Mouse (Mus musculus): ENCODE results near the gene Umad1.
A peak's percentile ranks its signal among the peaks of the same experiment; 100 is the strongest.

Umad1 gene

DNA sequence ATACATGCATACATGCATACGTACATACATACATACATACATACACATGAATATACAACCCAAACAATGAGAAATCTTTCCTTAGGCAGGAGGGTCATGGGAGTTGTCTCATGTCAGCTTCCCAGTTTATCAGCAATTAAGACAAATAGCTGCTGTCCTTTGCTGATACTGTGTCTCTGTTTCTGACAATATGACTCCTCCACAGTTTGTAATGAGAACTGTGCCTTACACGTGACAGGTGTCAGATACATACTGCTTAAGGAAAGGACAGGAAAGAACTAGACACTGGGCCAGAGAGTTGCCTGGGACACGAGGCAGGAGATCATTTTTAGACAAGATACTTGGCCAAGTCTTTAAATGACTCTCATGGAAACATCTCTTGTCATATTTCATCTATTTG lies 215.2 kb downstream of the Umad1 start:
- no peak for DNase-seq (ENCODE audit: low spot score in 2 of 2)

- no peak for DNase-seq (ENCODE audit: low spot score in 2 of 2)
These were observed 215.7 kb downstream of the Umad1 start for GRCm38 (mm10) chr6:8474820-8475219.

- no peak for DNase-seq (ENCODE audit: low spot score in 2 of 2)
These were observed 220.1 kb downstream of the Umad1 start for GRCm38 (mm10) chr6:8479176-8479575.

DNA sequence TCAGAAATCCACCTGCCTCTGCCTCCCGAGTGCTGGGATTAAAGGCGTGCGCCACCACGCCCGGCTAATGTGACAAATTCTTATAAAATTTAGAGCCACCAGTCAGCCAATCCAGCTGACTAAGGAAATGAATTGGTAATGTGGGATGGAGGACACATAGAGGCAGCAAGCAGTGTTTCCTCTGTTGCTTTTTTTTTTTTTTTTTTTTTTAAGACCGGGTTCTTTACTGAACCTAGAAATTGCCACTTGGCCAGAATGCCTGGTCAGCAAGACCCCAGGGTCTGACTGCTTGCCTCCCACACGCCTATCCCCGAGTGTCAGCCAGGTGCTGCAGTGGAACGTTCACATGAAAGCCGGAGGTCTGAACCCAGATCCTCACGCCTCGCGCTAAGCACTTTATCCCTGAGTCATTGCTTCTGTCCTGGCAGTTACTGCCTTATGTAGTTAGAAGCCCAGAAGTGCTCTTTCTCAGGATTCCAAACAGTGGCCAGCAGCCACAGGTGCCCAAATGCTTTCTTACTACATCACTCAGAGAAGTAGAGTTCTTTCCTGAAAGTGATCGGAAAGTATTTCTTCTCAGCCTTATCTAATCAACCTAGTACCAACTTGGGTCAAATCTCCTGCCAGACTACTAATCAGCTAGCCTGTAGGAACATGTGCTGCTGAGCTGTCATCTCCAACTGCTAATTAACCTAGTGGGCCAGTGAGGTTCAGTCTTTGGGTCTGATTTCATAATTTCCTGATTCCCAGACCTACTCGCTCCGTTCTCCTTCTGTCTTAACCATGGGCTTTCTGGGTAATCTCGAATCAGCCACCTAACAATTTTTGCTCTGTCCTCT lies 225.6 kb downstream of the Umad1 start:
- peak in 1 of 2 experiments; percentile 16 for DNase-seq (ENCODE audit: low spot score in 2 of 2)

DNA sequence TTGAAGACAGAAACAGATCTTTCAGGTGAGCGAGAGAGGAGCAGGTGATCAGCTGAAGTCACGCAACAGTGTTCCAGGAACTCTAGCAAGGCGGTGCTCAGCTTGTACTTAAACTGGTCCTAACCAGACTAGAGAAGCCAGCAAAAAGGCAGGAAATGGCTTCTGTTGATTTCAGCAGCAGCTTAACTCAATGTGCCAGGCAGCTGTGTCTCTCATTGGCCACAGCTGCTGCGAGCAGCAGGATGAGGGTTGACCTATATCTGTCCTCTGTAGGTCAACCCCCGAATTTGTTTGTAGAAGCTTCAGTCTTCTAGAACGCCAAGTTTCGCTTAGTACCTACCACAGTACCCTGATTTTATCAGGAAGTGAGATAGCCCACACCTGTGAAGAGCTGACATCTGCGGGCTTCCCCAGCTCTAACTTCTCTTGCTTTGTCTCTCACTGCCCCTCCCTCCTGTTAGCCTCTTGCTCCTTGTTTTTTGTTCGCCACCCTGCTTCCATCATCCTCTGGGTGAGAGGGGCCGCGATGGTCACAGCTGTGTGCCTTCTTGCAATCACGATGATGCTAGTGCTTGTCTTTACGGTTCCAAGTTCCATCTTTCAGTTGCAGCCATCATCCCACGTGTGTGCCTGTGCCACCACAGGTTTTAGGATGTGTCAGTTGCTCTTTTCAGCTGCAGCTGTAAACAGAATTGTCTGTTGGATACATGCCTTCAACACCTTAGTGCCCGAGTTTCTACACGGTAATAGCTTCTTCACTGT lies 226.5 kb downstream of the Umad1 start:
- peak; percentile 42 to 63 for DNase-seq (ENCODE audit: low spot score in 2 of 2)

- peak in 1 of 2 experiments; percentile 35 for DNase-seq (ENCODE audit: low spot score in 2 of 2)
These were observed 227.4 kb downstream of the Umad1 start for GRCm38 (mm10) chr6:8486391-8487043.

DNA sequence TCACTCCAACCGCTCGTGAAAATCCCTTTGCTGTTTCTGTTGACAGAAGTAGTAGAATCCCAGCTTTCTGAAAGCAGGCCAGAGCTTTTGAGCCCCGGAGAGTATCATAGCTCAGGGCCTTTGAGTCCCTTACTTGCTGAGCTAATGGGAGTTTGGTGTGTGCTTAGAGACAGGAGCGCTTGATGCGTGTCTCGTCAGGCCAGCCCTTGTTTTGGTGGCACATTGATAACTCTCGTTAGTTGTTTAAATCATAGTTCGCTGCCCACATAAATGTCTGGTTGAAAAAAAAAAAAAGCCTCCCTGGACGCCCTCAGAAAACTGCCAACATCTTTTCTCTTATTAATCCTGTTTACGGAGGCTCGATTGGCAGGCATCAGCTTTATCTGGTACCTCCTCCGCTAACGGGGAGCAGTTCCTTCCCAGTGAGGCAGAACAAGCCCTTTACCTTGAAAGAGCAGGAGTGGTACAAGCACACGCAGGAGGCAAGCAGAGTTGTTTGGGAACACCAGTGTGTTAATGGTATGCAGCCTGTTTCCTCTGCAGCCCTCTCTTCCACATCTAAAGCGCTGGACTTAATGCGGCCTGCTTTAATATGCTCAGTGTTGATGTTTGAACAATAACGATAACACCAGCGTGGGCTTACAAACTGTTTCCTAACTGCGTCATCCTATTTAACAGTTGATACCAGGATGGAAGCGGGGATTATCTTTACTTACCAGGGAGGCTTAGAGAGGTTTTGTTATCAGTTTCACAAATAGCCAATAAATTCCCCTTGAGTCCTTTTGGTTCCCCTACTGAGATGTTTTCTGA lies 228.2 kb downstream of the Umad1 start:
- DNase-seq (ENCODE audit: low spot score in 2 of 2): peak; percentile 33 to 48

DNA sequence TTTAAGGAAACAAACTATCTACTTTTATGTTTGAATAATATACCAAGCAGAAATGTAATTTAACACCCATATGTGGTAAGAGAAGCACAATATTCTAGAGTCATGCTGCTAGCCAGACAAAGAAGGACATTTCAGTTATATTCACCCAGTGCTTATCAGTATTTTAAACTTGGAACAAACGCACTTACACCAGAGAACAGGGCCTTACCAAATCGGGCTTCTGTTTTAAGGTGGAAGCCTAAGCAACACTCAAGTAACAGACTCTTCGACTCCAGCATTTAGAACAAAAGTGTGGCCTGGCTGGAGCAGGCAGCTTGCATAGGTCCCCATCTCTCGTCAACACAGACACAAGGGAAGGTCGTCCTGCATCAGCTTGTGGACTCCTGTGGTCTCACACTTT lies 229.2 kb downstream of the Umad1 start:
- no peak for DNase-seq (ENCODE audit: low spot score in 2 of 2)

DNA sequence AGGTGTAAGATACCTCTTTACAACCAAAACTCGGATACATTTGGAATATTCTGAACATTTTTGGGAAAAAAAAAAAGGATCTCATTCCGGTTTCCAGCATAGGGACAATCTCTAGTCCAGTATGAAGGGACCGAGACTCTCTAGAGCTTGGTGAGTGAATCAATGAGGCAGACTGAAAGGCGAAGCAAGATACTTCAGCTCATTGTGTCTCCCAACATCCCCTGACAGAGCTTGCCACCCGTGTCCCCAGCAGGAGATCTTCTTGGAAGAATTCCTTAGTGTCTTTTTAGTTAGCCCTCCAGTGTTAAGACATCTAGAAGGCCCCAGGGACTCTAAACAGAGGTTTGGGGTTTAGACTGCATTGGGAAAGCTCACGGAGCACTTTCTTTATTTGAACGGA lies 230.2 kb downstream of the Umad1 start:
- no peak for DNase-seq (ENCODE audit: low spot score in 2 of 2)

DNA sequence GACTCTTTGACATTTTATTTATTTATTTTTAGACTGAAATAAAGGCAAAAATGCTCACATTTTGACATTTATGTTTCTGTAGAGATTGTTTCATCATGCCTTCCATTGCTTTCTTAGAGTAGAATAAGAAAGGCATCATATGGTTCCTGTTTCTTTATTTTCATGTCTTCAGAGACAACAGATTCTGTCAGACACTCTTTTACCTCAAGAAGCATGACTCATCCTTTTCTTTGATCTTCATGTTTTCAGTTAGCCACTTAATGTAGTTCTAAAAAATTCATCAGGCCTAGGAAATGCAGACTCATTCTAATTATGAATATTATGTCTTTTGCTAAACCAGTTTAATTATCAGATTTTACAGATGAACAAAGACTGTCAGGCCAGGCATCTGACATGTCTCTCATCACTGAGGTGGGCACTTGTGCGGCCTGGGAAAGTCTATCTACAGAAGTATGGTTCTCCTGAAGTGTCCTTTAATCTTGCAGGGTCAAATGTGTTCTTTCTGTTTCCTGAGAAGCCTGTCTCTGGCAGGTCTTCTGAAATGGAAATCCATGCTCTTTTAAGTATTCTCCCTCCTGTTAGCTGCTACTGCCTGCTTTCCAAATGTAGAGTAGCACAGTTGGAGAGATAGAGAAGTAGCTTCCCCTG lies 231.0 kb downstream of the Umad1 start:
- no peak for DNase-seq (ENCODE audit: low spot score in 2 of 2)

DNA sequence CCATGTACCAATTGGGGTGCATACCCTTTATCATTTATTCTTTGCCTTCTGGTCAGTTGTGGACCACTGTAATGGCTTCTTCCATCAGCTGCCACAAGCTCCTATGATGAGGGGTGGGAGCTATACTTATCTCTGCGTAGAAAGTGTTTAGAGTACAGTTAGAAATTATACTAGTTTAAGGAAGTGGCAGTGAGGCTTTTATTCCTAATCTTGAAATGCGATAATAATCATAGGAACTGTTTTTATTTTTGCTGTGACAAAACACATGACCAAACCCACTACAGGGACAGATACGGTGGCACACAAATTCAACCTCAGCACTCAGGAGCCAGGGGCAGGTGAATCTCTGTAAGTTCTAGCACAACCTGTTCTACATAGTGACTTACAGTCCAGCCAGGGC lies 233.2 kb downstream of the Umad1 start:
- DNase-seq (ENCODE audit: low spot score in 2 of 2): no peak

- peak in 1 of 2 experiments; percentile 3 for DNase-seq (ENCODE audit: low spot score in 2 of 2)
These were observed 236.2 kb downstream of the Umad1 start for GRCm38 (mm10) chr6:8495109-8495826.

DNA sequence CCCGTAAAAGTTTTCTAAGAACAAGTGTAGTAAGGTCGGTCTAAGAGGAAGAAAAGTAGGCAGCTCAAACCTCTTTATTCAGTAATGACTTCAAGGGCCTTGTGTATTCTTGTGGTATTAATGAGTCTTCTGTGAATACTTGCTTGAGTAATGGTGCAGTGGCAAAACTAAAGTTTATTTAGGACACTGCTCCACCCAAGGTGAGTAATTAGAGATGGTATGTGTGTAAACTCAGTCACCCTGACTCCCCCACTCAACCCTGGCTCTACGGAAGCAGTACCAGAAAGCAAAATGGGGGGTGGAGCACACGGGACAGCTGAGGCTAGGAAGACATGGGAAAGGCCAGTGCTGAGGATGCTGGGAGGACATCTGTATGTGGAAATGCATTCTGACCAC lies 236.7 kb downstream of the Umad1 start:
- no peak for DNase-seq (ENCODE audit: low spot score in 2 of 2)

DNA sequence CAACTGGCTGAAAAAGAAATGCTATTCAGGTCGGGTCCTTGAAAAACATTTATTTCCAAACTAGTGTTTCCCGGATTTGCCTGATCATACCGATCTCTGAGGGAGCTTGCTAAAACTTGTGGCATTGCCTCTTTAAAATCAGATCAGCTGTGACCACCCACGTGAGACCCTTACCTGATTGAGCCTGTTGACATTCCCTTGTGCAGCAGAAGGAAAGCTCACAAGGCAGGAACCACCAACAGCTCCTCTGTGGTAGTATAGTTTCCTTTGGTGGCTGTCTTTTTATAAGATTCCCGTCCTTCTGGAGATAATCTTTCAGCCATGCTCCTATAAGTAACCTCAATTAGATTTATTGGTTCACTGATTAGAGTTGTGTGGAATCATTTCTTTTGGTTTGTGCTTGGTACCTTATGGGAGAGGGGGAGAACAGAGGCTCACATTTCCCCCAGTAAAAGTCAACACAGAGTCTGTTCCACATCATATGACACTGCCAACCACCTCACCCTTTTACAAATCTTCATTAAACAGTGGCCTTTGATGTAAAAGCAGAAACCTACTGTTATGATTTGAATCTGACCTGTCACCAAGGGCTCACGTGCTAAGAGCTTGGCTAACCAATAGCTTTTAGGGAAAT lies 238.3 kb downstream of the Umad1 start:
- DNase-seq (ENCODE audit: low spot score in 2 of 2): no peak

DNA sequence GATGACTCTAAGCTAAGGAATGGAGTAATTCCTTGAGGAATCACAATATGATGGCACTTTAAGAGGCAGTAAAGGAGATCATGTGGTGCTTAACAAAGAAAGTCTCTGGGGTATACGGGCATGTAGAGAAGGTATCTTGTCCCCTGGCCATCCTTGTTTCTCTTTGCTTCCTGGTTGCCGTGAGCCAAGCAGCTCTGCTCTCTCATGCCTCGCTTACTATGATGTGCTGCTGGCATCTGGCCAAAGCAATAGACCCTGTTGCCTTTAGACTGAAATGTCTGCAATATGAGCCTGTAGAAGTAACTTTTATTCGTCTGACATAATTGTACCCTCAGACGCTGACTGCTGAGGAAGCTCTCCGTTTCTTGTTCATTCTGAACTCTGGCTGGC lies 238.8 kb downstream of the Umad1 start:
- no peak for DNase-seq (ENCODE audit: low spot score in 2 of 2)

GRCm38 (mm10) chr6:8498961-8499360 lies 239.9 kb downstream of the Umad1 start:
- no peak for DNase-seq (ENCODE audit: low spot score in 2 of 2)

- no peak for DNase-seq (ENCODE audit: low spot score in 2 of 2)
These were observed 244.9 kb downstream of the Umad1 start for GRCm38 (mm10) chr6:8503953-8504352.

GRCm38 (mm10) chr6:8504521-8505228 lies 245.6 kb downstream of the Umad1 start:
- DNase-seq (ENCODE audit: low spot score in 2 of 2): peak in 1 of 2 experiments; percentile 47

GRCm38 (mm10) chr6:8506631-8507030 lies 247.5 kb downstream of the Umad1 start:
- no peak for DNase-seq (ENCODE audit: low spot score in 2 of 2)

All from spleen, postnatal 10 days (tissue).